15 mouse cellular contexts compared by ENCODE assay signal in the genomic region with DNA sequence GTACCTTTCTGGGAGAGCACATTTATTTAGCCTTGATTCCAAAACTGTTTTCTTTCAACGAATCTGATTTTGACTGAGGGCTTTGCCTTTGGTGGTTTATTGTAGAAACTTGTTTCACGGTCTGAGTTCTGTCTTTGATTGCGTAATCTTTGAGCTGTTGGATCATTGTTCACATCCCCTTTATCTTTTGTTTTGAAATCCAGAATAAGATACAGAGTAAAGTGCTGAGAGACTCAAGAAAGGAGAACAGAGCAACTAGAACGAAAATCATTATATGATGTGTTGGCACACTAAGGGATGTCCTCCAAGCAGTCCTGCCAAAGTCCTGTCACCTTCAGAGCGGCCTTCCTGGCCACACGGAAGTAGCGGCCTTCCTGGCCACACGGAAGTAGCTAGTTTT.
"Had no signal": no experiment of that assay in that cellular context is flagged by ENCODE, and none has a peak within 500 bp of the region (broad histone marks: within the 10 kb centered on the region; RNA-seq: fewer than 3 reads in every experiment).

No protein-coding gene starts in this region.

- H3K36me3 ChIP-seq: limb, embryonic 10.5 days; liver, embryonic 15.5 days; midbrain, embryonic 15.5 days had no signal

- DNase-seq: kidney, adult 9 months; kidney, postnatal 36 days; right cerebral cortex, adult 18-20 months; right cerebral cortex, postnatal 25 days; thymus, adult 18-20 months; thymus, postnatal 14 days had no signal

- H3K4me2 ChIP-seq: liver, embryonic 11.5 days; liver, embryonic 15.5 days; midbrain, embryonic 11.5 days; midbrain, embryonic 15.5 days had no signal

- H3K27me3 ChIP-seq: liver, embryonic 15.5 days; megakaryocyte, embryonic 14.5 days; midbrain, embryonic 15.5 days had no signal

- H3K4me3 ChIP-seq: layer of hippocampus, adult 2 months; left cerebral cortex, adult 2 months; limb, embryonic 10.5 days; liver, embryonic 15.5 days; megakaryocyte, embryonic 14.5 days; midbrain, embryonic 15.5 days had no signal

- ATAC-seq: intestine, embryonic 16.5 days; midbrain, embryonic 15.5 days had no signal

- H3K4me1 ChIP-seq: limb, embryonic 10.5 days; liver, embryonic 15.5 days; megakaryocyte, embryonic 14.5 days; midbrain, embryonic 15.5 days had no signal
